Mouse (Mus musculus): ENCODE measurements at regions not wholly inside any gene's neighbourhood (a gene's known extent, or its start where the extent isn't known, plus 50 kb on each side); places are given as distances from the start of the nearest gene placed in this dataset.

DNA sequence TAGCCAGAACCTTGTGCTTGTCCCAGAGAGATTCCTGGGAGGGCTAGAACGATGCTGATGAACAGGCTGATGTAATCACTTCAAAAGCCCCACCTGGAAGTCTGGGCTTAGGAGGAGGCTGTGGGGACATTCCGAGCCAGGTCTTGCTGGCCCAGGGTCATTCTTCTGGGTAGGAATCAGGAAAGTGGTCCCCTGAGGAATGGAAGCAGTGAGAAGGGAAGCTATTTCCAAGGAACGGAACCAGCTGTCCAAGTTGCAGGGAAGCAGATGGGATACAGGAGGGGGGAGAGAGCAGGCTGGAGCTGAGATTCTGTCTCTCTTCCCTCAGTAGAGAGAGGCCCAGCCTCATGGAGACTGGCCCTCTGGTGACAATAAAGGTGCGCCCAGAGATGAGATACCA is 243.9 kb downstream of the Tcf7l2 start:
- in situ Hi-C loops (cut with MboI; ENCODE audit: unreplicated experiment in 2 of 2) = no loop called here

DNA sequence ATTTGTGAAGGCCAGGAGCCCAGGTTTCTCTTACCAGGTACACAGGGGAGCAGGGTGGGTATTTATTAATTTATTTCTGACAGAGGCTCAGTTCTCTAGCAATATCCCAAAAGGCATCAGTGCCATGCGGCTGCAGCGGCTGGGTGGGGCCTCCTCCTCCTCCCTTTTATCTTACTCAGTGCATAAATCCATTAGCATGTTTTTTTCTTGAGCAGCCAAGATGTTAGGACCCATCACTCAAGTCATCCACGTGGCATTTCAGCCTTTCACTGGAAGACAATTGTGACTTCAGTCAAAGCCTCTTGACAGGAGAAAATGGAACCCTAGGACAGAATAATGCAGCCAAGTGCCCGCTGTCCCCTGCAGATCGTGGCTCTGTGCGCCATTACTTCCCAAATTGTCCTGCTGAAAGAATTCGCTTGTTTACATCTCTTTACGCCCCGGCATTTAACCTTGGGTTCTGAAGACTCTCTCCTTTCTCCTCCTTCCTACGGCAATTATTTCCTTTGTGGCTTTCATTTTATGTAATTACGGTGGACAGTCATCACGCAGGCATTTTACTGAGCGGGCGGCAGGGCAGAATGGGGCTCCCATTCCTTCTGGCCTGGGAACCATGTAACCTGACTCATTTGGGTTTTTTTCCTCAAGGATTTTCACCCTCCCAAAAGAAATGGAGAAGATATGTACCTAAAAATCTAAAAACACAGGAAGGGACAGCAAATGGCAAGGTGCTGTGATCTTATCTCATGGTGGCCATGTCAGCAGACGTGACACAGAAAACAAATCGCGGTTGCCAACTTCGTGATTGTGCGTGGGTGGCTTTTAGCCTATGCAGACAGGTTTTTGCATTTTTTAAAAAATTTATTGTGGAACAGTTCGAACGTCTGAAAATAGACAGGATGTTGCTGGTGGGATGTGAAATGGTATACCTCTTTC is 250.4 kb downstream of the Tcf7l2 start:
- in situ Hi-C loops (cut with MboI; ENCODE audit: unreplicated experiment in 2 of 2) = no loop called here

DNA sequence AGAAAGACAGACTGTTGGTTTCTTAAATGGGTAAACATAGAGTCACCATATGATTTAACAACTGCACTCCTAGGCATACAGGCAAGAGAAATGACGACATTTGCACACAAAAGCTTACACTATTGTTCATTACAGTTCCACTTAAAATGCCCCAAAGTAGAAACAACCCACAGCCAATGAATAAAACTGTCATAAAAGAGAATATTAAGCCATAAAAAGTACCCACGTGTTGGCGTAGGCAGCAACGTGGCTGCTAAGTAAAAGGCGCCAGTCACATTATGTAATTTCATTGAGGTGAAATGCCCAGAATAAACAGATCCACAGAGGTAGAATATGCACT is 251.1 kb downstream of the Tcf7l2 start:
- in situ Hi-C loops (cut with MboI; ENCODE audit: unreplicated experiment in 2 of 2) = no loop called here

DNA sequence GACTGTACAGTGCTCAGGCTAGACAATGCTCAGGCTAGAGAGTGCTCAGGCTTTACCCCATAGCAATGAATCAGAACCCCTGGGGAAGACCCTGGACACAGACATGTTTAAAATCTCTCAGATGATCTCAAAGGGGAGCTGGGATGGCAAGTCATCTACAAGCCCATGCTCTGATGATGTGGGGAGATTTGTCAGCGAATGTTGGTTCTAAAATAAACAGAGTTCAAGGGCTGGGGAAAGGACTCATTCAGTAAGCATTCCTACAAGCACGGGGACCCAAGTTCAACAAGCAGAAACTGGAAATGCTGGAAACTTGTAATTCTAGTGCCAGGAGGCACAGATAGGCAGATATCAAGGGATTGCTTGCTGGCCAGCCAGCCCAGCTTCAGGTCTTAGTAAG is 254.1 kb downstream of the Tcf7l2 start:
- in situ Hi-C loops (cut with MboI; ENCODE audit: unreplicated experiment in 2 of 2) = no loop called here

DNA sequence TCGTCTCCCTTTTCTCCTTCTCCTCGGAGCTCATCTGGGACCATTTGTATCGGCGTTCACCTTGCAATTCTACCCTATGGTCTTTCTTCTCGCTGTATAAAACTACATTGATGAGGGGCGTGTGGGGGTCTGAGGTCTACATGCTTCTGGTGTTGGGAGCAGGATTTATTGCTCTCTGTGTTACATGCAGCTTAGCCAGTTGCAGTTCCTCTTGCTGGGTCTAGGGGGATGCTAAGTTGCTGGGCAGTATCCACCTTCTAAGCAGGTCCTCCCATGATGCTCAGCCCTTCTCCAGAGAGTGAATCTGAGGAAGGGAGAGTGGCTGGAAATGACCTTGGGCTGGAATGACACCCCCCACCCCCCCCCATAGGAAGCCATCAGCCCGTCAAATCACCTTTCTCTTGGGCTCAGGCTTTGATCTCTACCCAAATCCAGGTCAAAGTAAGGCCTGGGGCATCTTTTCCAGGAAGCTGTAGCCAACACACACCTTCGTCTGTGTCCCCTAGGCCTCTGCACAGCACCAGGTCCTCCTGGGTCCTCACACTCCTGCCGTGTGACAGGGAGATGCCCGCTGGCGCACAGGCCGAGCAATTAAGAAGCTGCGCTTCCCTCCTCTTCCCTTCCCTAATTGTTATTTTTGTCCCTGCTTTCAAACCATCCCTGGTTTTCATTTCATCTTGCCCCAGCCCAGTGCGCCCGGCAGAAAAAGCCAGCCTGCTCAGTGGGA is 257.0 kb downstream of the Tcf7l2 start:
- in situ Hi-C loops (cut with MboI; ENCODE audit: unreplicated experiment in 2 of 2) = no loop called here

DNA sequence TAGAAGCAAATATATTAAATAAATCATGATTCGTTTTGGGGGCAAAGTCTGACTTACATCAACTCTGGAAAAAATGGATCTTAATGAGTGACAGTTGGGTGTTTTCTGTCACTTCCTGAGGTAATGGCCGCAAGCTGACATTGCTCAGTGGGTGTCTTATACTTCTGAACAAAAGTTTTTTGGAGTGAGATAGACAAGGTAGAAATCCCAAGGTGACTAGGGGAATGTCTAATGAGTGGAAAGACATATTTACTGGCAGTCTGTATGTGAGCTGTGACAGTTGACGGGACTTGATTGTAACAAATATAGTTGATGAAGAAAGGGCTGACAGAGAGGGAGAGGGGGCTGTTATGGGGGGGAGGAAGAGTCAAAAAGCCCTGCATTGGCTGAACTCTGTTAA is 257.8 kb downstream of the Tcf7l2 start:
- in situ Hi-C loops (cut with MboI; ENCODE audit: unreplicated experiment in 2 of 2) = no loop called here

DNA sequence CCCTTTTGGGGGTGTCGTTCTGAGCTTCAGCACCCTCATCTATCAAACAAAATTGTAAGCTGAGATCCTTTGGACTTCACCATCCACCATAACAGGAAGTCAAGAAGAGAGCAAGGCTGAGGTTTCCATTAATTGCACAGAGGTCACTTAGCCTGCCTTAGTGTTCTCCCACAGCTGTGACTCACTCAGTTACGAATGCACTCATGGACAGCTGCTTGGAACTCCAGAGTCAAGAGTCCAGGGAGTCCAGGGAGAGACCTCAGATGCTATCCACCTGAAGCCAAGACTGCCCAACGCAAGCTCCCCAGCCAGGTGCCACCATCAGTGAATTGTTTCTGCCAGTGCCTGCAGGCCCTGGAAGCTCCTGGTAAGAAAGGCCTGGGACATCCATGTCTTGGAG is 259.8 kb downstream of the Tcf7l2 start:
- in situ Hi-C loops (cut with MboI; ENCODE audit: unreplicated experiment in 2 of 2) = no loop called here

DNA sequence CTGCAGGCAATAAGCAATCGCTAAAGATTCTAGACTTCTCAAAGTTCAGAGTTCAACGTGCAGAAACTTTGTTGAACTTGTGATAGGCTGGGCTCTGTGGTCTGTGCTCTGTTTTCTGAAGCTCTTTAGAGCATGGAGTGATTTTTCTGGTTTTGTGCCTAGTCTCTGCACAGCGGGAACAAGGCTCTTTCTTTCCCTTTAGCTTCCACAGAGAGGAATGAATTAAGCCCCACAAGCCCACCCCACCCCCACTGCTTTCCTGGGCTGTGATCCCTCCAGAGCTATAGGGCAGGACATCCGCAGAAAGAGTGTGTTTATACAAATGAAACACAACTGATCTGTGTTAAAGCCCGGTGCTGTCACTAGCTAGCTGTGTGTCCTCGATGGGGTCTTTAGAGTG is 264.3 kb downstream of the Tcf7l2 start:
- in situ Hi-C loops (cut with MboI; ENCODE audit: unreplicated experiment in 2 of 2) = no loop called here

DNA sequence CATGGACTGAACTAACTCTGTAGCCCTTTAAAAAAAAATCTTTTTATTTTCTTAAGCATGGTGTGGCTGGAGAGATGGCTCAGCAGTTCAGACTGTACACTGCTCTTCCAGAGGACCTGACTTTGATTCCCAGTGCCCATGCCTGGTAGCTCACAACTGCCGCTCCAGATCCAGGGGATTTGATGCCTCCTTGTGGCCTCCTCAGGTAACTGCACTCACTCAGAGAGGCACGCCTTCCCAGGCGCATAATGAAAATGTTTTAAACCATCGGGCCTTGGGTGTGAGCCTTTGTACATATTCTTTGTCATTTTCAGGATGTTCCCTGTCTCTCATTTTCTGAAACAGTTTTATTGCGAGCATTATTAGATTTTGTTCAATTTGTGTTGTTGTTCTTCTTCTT is 265.8 kb downstream of the Tcf7l2 start:
- in situ Hi-C loops (cut with MboI; ENCODE audit: unreplicated experiment in 2 of 2) = no loop called here

DNA sequence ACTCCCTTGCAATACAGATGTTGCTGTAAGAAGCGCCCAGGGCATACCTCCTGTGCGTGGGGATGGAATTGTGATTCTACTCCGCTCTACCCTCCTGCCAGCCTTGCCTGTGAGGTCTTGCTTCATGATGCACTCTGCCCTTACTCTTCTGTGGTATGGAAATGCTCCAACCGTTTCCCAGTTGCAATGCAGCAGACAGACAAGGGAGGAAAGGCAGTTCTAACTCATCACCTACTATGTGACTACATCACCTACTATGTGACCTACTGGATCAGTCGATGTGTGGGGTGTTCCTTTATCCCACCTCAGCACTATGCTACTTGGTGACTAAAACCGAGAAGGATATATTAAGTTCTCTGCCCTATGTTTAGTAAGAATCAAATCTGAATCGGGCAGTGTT is 269.1 kb downstream of the Tcf7l2 start:
- in situ Hi-C loops (cut with MboI; ENCODE audit: unreplicated experiment in 2 of 2) = no loop called here

DNA sequence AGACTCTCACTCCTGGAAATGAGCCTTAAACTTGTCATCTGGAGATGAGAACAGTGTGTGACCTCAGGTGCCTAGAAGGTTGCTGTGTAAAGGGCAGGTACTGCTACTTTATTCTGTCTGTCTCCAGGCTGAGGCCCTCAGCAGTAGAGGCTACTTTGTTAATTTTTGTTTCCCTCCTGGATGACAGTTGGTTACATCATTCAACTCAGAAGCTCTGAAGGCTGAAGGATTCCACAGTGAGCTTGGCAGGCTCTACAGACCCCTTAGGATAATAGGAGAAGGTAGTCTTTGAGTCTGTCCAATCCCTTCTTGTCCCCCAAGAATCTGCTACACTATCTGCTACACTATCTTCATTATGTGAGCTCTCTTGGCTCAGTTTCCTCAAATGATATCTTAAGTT is 269.7 kb downstream of the Tcf7l2 start:
- in situ Hi-C loops (cut with MboI; ENCODE audit: unreplicated experiment in 2 of 2) = no loop called here

DNA sequence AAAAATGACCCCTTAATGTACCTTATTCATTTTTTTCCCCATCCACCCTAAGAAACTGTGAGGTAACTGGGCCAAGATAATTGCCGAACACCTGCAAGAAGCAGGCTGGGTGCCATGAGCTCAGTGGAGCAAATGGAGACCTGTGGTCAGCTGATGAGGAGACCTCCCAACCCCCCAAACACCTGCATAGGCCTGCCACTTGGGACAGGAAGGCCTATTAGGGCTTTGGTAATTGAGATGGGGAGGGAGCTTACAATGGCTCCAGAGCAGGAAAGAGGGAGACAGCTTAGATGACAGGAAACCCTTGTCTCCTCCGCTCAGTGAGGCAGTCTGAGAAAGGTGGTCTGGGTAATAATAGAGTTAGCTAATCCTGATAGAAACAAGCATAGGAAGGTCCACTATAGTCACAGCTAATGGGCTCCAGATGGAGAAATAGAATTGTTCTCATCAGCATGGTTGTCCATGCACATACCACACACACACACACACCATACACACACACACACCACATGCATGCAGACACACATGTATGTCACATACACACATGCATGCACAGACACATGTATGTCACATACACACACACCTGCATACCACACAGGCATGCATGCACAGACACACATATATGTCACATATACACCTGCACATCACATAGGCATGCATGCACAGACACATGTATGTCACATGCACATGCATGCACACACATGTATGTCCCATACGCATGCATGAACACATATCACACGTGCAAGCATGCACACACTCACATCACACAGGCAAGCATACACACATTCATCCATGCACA is 270.2 kb upstream of the Habp2 start:
- in situ Hi-C loops (cut with MboI; ENCODE audit: unreplicated experiment in 2 of 2) = no loop called here

DNA sequence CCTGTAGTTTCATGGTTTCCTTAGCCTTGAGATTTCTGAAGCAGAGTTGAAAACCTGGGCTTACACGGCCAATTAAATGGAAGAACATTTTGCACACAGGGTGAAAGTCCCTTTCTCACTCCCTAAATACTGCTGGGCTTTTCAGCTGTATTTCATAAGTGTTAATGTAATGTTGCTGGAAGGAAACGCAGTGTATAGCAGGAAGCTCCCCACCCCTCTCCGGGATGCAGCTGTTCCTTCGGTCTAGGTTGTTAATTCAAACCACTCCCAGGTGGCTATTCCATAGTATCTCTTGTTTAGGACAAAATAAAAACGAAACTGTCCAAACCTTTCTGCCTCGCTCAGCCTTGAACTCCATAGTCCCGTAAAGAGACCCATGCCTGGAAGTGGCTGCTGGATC is 269.4 kb upstream of the Habp2 start:
- in situ Hi-C loops (cut with MboI; ENCODE audit: unreplicated experiment in 2 of 2) = no loop called here

DNA sequence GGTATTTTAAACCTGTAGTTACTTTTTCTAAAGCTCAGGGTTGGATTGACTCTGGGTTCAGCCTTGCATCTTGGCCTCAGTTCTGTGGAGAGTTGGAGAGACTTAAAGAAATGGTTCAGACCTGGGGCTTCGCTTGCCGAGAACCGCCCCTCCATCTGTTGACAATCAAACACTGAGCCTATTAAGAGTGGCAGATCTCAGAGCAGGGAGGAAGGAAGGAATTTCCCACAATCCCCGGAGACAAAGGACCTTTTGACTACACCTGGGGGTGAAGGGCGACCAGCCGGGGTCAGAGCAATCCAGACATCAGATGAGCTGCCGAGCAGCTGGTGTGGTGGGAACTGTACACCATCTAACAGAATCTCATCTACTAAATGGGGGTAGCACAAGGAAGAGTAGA is 267.8 kb upstream of the Habp2 start:
- in situ Hi-C loops (cut with MboI; ENCODE audit: unreplicated experiment in 2 of 2) = no loop called here

DNA sequence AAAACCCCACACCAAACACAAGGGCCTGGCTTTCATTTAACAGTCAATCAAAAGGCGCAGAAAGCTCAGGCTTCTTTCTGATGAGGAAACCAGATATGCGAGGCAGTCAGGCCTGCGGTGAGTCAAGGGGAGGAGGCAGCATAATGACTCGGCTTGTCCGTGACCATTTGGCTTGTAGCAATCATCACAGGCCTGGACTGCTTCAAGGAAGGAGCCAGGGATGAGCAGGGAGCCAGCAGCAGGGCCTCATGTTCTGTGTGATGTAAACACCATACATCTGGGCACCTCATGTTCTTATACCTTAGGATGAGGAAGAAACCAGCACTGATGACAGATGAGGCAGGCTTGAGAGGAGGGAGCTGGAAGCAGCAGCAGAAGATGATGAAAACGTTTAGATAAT is 264.6 kb upstream of the Habp2 start:
- in situ Hi-C loops (cut with MboI; ENCODE audit: unreplicated experiment in 2 of 2) = no loop called here

DNA sequence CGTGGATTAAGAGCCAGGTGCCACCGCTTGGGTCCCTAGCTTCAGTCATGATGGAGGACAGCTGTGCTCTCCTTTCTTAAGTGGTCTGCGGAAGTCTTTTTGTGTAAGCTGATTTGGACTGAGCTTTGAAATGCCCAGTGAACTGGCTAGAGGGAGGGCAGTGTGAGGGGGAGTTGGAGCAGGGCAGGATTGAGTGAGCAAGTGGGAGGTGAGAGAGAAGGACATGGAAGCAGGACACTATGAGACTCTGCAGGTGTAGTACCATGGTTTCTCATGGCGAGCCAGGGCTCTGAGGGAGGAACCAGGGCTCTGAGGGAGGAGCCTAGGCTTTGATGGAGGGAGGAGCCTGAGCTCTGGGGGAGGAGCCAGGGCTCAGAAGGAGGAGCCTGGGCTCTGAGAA is 262.3 kb upstream of the Habp2 start:
- in situ Hi-C loops (cut with MboI; ENCODE audit: unreplicated experiment in 2 of 2) = no loop called here

DNA sequence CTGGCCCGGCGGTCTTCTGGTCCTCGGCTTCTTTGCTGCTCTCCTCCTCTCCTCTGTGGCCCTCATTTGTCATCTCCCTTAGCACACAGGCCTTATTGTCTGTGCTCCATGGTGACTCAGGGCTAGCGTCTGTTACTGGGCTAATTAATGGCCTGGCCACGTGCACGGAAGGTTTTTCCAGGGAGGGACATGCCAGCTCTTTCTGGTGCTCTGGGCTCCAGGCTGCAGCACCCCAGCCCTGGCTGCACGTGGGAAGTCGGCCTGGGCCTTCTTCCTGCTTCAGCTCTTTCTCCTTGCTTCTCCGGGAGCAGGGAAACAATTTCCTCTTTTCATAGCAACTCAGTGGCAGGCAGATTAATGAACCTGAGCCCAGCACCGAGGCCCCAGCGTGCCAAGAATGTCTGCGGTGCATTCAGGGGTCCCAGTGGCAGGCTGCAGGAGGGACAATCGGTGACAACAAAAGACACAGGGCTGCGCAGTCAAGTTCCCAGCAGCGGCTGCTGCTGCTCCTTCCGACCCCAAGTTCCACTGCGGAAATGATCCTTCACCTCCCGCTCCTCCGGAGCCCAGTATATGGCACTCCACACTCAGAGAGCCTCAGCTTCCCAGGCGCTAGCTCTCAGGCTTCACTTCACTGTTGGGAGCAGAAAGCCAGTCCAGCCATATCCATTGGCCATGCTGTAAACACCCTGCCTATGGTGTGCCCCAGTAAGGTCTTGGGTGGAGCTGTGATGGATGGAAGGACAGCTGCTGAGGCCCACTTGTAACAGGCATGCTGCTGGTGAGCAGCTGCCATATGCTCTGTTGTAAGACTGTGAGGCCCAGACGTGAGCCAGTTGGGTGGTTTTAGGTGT is 257.3 kb upstream of the Habp2 start:
- in situ Hi-C loops (cut with MboI; ENCODE audit: unreplicated experiment in 2 of 2) = no loop called here

DNA sequence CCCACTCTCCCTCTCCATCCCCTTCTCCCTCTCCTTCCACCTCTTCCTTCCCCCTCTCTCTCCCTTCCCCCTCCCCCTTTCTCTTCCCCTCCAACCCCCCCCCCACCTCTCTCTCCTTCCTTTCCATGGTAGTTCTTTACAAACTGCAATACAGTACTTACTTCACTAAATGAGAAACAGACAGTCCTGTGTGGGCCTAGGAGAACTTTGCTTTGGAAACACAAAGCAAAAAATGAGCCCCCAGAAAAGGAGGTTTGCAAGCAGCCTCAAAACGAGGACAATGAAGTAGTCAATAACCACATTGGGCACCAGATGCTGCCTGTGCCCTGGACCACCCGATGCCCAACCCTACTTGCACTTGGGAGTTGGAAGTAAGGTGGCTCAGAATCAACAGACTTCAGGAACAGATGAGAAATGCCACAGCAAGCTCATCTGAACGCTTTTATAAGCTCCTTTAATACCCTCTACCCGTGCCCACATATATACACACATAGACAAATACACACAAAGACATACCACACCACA is 256.5 kb upstream of the Habp2 start:
- in situ Hi-C loops (cut with MboI; ENCODE audit: unreplicated experiment in 2 of 2) = no loop called here

DNA sequence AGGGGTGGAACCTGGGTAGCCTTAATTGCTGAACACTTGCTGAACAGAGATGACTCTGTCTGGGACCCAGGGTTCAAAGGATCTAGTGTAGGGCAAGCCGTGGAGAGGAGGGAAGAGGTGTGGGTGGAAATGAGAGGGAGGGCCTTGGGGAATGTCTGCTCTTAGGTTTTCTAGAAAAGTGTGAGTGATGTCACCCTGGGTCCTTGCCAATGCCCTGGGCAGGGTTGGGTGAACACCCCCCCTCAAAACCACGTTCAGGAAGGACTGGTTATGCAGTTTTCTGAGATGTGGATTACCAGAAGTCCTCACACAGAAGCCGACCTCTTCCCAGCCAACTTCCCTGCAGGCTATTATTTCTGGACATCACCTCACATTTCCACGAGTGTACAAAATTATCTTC is 252.4 kb upstream of the Habp2 start:
- in situ Hi-C loops (cut with MboI; ENCODE audit: unreplicated experiment in 2 of 2) = no loop called here

DNA sequence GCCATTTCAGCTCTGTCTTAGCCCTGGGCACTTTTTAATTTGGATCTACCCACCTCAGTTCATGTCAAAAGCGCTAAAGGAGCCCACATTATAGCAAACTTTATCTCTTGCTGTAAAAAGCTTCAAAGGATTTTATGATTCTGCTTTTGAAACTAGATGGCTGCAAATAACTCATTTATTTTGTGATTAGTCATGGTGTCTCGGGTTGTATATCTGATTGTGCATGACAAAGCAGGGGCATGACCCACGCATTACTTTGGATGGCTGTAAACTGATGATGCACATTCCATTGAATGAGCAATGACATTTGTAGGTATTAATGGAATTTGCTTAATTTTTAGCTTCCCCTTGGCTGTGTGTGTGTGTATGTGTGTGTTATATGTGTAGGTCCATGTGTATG is 249.4 kb upstream of the Habp2 start:
- in situ Hi-C loops (cut with MboI; ENCODE audit: unreplicated experiment in 2 of 2) = no loop called here
